Mouse (Mus musculus) erythroblast, embryonic 14.5 days (primary cell): ENCODE measurements around the gene Rora.

Source experiments
- GATA1 ChIP-seq: IDR thresholded peaks from 2 replicates; pipeline ENCODE4 v1.6.1; 2012; ENCODE audit warnings: low read length, inconsistent platforms, mixed read lengths
- TAL1 ChIP-seq: IDR thresholded peaks from 3 replicates; pipeline ENCODE4 v1.6.1; 2012; ENCODE audit warnings: low read length, inconsistent platforms, mixed read lengths

GRCm38 (mm10) chr9:68689351-68689750, 35.8 kb downstream of the Rora start:
- TF ChIP-seq TAL1 (no peak), GATA1 (no peak)
